Mouse (Mus musculus) neural tube, embryonic 13.5 days (tissue): ENCODE measurements around the gene Sdc1. TPM values are rescaled to one million over a fixed set of nuclear protein-coding genes. Genes with fewer than 3 reads are reported as not detected.

Source experiments
- ATAC-seq: fragments of 200-750 bp; cut with Nextera tagmentation; 2 replicates; pipeline ENCODE4 v1.8.0; 2017; ENCODE audit warnings: low read depth, mild to moderate bottlenecking, moderate TSS enrichment, moderate library complexity
- H3K27ac ChIP-seq: fragments of 300-500 bp; sonication (generic); replicated peaks from 2 replicates; pipeline ENCODE4 v1.5.1; 2015; ENCODE audit warnings: moderate library complexity, mild to moderate bottlenecking, inconsistent platforms
- H3K27me3 ChIP-seq: fragments of 300-500 bp; sonication (generic); 2 replicates; pipeline ENCODE4 v1.6.1; 2015; ENCODE audit warnings: mild to moderate bottlenecking, inconsistent platforms
- H3K36me3 ChIP-seq: fragments of 300-500 bp; sonication (generic); 2 replicates; pipeline ENCODE4 v1.6.1; 2015; ENCODE audit warnings: mild to moderate bottlenecking, inconsistent platforms
- H3K4me1 ChIP-seq: fragments of 300-500 bp; sonication (generic); replicated peaks from 2 replicates; pipeline ENCODE4 v1.6.1; 2015; ENCODE audit warnings: inconsistent platforms
- H3K4me2 ChIP-seq: fragments of 300-500 bp; sonication (generic); 2 replicates; pipeline ENCODE4 v1.6.1; 2015; ENCODE audit warnings: inconsistent platforms, mild to moderate bottlenecking, moderate library complexity
- H3K4me3 ChIP-seq: fragments of 300-500 bp; sonication (generic); 2 replicates; pipeline ENCODE4 v1.5.1; 2015; ENCODE audit warnings: mild to moderate bottlenecking, inconsistent platforms
- H3K9ac ChIP-seq: fragments of 300-500 bp; sonication (generic); 2 replicates; pipeline ENCODE4 v1.6.1; 2015; ENCODE audit warnings: moderate library complexity, mild to moderate bottlenecking, inconsistent platforms
- H3K9me3 ChIP-seq: fragments of 300-500 bp; sonication (generic); 2 replicates; pipeline ENCODE4 v1.6.1; 2016; ENCODE audit warnings: inconsistent platforms
- WGBS: fragments of 180-500 bp; shearing (Covaris S2); methylation state at CpG from one replicate; pipeline ENCODE4 v1.1.7; 2015; 5-methylcytosine and 5-hydroxymethylcytosine counted together
- polyA plus RNA-seq: library from polyadenylated mRNA; unstranded; fragments of >200 nt; fragmentation: Nextera tagmentation; extraction: Ambion mirVana; gene quantifications from 2 replicates; pipeline ENCODE4 v1.2.1, GENCODE M21; 2015

Gene Sdc1
- polyA plus RNA-seq, 1 experiment from 2014 or later = 17.8 TPM

GRCm38 (mm10) chr12:8831710-8832109, 60.6 kb downstream of the Sdc1 start:
- Histone ChIP-seq H3K4me3 (no peak overlapping the region), H3K4me2 (no peak overlapping the region), H3K36me3 (no peaks in the 10 kb centered on the region), H3K9ac (no peak overlapping the region), H3K27ac (no peak overlapping the region), H3K9me3 (no peaks in the 10 kb centered on the region), H3K4me1 (no peaks in the 10 kb centered on the region), H3K27me3 (no peaks in the 10 kb centered on the region)
- 84% methylated on average over 6 of the region's 6 CpGs for WGBS
- ATAC-seq = no peak

GRCm38 (mm10) chr12:8840782-8841325, 69.7 kb downstream of the Sdc1 start:
- Histone ChIP-seq H3K9ac (no peak overlapping the region), H3K9me3 (no peaks in the 10 kb centered on the region), H3K36me3 (no peaks in the 10 kb centered on the region), H3K4me2 (no peak overlapping the region), H3K27me3 (no peaks in the 10 kb centered on the region), H3K4me1 (no peaks in the 10 kb centered on the region), H3K27ac (no peak overlapping the region), H3K4me3 (no peak overlapping the region)
- WGBS = 79% methylated on average over 7 of the region's 7 CpGs
- no peak for ATAC-seq

GRCm38 (mm10) chr12:8842725-8843124, 71.6 kb downstream of the Sdc1 start:
- Histone ChIP-seq H3K4me1 (no peaks in the 10 kb centered on the region), H3K4me3 (no peak overlapping the region), H3K4me2 (no peak overlapping the region), H3K9ac (no peak overlapping the region), H3K27ac (no peak overlapping the region), H3K27me3 (no peaks in the 10 kb centered on the region), H3K9me3 (no peaks in the 10 kb centered on the region), H3K36me3 (no peaks in the 10 kb centered on the region)
- no peak for ATAC-seq
- 77% methylated on average over 7 of the region's 7 CpGs for WGBS

Other genes starting within 250 kb of the Sdc1 start
- not detected in 2 replicates for gene Slc7a15, start 172.3 kb upstream of the Sdc1 start, polyA plus RNA-seq
- 40.9 and 43.8 TPM in 2 replicates for gene Pum2, start 97.2 kb upstream of the Sdc1 start, polyA plus RNA-seq
- gene Laptm4a, start 150.3 kb downstream of the Sdc1 start, polyA plus RNA-seq = 235 and 251 TPM in 2 replicates
- 1.4 and 1.9 TPM in 2 replicates for gene Matn3, start 176.6 kb downstream of the Sdc1 start, polyA plus RNA-seq
- gene Wdr35, start 202.6 kb downstream of the Sdc1 start, polyA plus RNA-seq = 15.4 and 22.0 TPM in 2 replicates